Mouse (Mus musculus) heart, postnatal 4 days (tissue): ENCODE measurements around the gene Thtpa. TPM values are rescaled to one million over a fixed set of nuclear protein-coding genes. Genes with fewer than 3 reads are reported as not detected.
A peak's percentile ranks its signal among the peaks of the same experiment; 100 is the strongest.

Source experiments
- DNase-seq: peaks from one replicate; pipeline ENCODE4 v3.0.0; 2021
- total RNA-seq, 2 experiments: library from RNA; stranded (reverse); gene quantifications; 2 replicates each; pipeline ENCODE4 v1.2.3; 2021

Thtpa gene
- total RNA-seq, 2 experiments from 2014 or later, result 12.2 to 13.2 TPM

DNA sequence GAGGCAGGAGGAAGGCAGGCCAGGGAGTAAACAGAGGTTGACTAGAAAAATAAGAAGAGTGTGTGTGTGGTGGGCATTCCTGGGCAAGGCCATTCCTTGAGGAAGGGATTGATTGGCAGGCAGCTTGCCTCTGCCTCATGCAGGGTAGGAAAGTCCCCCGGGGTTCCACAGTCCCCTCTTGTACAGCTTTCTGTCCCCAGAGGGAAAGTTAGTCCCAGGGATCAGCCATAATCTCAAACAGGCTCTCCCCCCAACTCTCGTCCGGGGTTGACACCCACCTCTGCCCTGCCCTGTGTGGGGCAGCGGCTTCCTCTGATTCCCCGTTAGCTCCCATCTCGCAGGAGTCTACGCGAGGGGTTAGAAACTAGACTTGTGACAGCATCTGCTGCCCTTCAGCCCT lies 12.4 kb downstream of the Thtpa start:
- no peak for DNase-seq

DNA sequence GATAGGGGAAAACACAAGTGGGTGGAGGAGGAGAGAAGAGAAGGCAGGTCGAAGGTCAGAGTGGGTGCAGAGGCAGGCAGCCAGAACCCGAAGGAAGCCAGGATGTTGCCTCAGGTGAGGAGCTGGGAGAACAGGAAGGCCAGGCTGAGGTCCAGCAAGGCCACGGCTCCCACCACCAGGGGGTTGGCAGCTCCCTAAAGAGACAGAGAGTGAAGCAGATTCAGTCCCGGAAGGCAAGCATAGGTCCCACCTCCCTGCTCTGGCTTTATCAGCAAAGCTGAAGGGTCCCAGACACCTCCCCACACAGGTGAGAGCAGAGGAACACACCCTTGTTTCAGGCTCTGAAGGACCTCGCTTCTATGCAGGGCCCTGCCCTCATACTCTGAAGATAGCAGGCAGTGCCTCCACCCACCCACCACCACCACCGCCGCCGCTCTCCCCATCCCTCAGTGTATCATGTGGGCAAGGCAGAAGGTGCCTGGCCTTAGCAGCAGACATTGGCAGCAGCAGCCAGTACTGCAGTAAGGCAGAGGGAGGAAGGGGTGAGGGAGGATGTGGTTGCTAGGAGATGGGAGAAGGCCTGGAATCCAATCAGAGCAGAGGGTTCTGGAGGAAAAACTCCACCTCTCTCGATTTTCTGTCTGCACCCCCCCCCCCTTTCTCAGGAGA lies 13.8 kb downstream of the Thtpa start:
- DNase-seq, result no peak

GRCm38 (mm10) chr14:55109048-55109873 lies 14.7 kb downstream of the Thtpa start:
- DNase-seq, result no peak

- DNase-seq, result no peak
Measured at GRCm38 (mm10) chr14:55110076-55110475, 15.5 kb downstream of the Thtpa start.

DNA sequence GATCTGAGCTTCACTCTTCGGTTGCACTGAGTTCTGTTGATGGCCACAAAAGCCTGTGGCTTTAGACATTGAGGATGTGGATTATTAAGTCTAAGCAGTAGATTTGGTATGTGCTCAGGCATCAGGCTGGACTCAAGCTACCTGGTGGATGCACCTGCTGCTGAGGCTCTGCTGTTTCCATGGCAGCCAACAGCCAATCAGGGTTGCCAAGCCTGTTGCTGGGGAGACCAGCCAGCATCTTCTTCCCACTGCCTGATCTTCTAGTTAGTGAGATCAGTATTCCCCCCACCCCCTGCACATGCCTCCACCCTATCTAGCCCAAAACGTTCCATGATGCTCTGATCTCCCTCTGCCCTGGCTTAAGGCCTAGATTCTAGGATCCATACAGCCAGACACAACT lies 17.1 kb downstream of the Thtpa start:
- DNase-seq, result no peak

DNA sequence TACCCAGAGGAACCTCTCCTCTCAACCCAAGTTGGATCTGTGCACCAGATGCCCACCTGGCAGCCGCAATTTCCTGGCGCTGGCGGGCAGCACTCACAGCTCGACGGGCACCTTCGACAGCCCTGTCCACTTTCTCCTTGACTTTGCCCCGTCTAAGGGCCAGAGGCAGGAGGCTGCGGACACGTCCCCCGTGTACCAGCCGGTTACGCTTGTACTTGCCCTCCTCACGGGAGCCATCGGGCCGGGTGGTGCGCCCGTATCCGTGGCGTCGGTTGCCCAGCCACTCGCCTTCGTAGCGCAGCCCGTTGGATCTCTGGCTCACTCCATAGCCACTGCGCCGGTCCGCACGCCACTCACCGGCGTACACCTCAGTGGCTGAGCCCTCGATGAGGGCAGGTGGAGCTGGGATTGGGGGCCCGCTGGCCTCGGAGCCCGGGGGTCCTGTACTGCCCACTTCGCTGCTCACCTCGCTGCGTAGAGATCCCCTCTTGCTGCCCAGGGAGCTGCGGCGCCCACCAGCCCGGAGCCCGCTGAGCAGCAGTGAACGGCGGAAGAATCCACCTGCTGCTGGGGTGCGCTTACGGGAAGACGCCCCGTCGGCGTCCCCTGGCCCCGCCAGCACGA lies 18.9 kb downstream of the Thtpa start:
- DNase-seq, result no peak

- DNase-seq, result no peak
Measured at GRCm38 (mm10) chr14:55113975-55114645, 19.5 kb downstream of the Thtpa start.

DNA sequence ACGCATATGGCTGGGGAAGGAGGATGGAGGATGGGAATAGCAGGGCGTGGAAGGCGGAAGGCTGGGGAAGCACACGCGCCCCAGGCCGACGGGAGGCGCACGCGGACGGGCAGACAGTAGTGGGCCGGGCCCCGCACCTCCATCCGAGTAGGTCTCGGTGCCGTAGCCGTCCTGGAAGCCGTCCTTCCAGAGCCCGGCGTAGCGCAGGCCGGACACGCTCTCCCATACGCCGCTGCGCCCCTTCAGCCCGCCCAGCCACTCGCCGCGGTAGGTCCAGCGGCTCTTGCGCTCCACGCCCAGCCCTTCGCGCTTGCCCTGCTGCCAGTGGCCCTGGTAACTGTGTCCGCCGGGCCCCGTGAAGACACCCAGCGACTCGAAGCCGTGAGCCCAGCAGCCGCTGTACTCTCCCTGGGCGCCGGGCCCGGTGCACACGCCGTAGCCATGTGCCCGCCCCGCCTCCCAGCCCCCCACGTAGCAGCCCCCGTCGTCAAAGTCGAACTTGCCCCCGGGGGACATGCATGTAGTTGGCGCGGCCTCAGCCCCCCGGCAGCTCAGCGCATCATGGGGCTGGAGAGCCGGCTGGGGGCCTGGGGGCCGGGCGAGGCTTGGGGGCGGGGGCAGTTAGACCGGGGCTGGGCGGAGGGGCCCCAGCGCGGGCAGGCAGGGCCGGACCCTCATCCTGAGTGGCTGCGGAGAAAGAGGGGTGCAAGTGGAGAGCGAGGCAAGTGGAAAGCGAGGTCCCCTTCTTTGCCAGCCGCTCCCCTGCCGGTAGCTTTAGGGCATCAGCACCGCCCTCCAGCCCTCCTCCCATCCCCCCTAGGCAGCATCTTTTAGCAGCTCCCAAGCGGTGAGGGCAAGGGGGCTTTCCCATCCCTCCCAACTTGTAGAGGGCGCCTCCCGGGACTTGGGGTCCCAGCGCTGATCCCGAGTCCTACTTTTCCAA lies 20.4 kb downstream of the Thtpa start:
- peak; percentile 72 for DNase-seq

DNA sequence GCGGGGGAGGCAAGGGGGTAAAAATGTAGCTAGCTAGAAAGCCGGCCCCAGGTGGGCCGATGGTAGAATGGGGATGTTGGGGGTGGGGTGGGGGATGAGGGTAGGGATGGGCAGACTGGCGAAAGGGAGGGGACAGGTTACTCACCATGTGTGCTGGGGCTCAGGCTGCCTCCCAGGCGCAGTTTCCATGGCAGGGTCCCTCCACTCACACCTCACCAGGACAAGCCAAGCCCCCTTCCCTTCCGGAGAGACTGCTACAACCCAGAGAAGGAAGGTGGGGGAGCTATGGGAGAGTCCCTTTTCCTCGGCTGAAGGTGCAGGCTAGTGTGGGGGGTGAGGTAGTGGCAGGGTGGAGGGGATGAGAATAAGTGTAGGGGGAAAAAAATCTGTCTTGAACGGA lies 21.3 kb downstream of the Thtpa start:
- no peak for DNase-seq

GRCm38 (mm10) chr14:55116425-55117200 lies 22.0 kb downstream of the Thtpa start, which contains the start of gene Jph4:
Gene Jph4, minus strand, starts transcription at chr14:55116935.
- no peak for DNase-seq

DNA sequence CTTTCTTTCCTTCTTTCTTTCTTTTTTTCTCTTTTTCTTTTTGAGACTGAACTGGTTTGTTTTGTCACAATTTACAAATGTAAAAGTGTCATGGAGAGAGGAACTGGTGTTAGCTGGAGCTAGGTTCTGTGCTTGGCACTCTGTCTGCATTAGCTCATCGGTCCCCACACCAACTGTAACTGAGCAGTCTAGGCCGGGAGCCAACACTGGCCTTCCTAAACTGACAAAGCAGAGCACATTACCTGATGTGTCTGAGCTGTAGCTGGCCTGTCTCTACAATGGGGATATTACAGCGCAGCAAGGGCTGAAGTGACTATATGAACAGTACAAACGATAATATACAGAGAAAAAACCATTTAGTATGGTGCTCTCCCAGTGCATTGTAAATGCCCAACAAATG lies 24.3 kb downstream of the Thtpa start:
- no peak for DNase-seq

DNA sequence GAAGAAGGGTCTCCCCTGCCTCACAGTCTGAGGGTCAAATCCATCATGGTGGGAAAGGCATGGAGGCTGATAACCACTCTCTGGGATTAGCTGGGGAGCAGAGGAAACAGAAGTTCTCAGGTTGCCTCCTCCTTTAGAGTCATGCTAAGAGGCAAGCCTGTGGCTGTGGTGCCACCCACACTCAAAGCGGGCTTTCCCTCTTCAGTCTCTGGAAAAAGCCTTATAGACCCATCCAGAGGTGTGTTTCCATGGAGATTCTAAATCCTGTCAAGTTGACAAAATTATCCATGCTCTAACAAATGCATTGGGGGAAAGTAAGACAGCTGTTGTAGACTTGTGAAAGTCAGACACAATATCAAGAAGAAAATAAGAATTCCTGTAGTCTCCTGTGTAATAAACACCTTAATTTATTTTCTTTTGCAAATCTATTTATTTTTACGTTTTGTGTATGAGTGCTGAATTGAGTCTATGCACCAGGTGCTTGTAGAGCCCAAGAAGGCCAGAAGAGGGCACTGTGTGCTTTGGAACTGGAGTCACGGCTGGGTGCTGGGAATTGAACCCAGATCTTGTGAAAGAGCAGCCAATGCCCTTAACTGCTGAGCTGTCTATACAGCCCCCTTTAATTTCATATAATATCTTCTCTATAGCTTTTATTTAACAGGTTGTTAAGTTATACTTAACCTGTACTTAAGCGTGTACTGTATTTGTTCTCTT lies 25.0 kb downstream of the Thtpa start:
- no peak for DNase-seq

- DNase-seq, result peak; percentile 90
Measured at GRCm38 (mm10) chr14:55121947-55122346, 27.4 kb downstream of the Thtpa start.

DNA sequence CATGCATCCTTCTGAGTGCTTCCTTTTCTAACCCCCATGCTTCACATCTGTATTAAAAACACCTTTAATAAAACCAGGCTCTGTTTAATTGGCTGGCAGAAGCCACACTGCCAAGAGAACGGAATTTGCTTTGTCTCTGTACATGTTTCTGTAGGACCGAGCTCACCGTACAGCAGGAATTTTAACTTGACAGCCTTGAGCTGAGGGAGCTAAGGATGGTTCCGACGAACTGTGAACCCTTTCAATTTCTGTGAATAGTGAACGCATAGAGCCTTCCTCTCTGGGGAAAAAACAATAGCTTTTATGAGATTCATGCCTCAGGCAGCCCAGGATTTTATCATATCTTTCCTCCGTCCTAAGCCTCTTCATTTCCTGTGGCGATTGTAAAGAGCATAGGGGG lies 27.8 kb downstream of the Thtpa start:
- DNase-seq, result no peak

DNA sequence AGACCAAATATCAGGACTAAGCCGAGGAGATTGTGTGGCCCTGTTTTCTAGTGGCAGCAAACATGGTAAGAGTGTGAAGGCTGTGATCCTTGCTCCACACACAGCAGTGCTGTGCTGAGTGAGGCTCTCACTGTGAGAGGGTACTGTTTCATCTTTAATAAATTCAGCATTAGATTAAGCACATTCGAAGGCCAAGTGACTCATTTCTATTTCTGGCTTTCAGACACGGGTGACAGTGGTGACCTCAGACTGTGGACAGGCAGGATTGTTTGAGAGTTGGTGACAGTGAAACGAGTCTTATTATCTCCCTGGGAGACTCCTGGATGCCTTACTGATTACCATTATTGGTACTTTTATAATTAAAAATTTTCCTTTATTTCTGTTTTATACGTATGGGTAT lies 31.1 kb downstream of the Thtpa start:
- no peak for DNase-seq

DNA sequence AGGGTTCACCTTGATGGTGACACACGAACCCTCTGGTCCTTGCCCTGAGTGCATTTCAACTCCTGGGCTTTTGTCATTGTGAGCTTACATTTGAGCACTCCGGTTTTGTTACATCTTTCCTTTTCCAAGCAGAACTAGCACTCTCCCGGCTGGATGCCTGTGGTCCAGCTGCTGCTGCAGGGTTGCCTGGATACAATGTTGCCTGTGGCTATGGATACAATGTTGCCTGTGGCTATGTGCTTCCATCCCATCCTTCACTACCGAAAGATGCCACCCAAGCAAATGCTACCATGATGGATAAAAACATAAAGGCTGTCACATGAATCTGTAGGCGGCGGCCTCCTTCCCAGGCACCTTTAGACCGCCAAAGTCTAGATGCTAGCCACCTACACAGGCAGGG lies 31.9 kb downstream of the Thtpa start:
- DNase-seq, result no peak

GRCm38 (mm10) chr14:55135676-55136075 lies 41.1 kb downstream of the Thtpa start:
- no peak for DNase-seq

DNA sequence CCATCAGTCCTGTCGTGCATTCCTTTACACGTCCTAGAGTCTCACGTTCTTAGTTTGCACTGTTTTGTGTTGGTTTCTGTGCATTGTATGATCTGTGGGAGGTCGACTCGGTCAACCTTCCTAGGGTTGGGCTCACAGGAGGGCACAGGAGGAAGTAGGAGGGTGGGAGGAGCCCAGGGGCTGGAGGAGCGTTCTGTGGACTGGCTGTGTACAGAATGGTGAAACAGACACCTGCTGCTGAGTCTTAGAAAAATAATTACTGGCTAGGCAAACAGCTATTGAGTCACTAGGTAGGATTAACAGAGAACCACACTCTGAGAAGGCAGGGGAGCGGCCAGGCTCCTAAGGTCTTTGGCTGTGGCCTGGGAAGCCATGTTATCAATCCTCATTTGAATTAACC lies 44.7 kb downstream of the Thtpa start:
- no peak for DNase-seq

DNA sequence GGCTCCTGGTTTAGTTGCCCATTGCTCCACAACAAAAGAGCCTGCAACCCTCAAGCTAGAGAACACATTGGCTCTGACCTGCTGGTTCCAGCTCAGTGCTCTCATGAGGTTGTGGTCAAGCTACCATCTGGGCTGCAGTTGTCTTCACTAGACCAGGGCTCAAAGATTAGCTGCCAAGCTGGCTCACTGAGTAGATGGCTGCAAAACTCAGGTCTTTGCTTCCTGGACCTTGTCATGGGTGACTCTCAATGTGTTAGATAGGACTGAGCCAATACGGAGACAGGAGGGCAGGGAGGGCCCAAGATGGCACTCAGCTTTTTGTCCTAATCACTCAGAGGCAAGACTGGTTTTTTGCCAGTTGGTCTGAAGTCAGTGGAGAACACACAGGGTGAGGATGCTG lies 51.7 kb downstream of the Thtpa start:
- DNase-seq, result no peak

- DNase-seq, result peak; percentile 35
Measured at GRCm38 (mm10) chr14:55146829-55147401, 52.3 kb downstream of the Thtpa start.
